Mouse (Mus musculus) small intestine, adult 2 months (tissue): ENCODE data around the gene Mpc1. TPM values are rescaled to one million over a fixed set of nuclear protein-coding genes. Genes with fewer than 3 reads are reported as not detected.

Experiments
- H3K27ac ChIP-seq: fragments of 200-500 bp; 2 replicates; pipeline ENCODE4 v1.5.1; 2012; ENCODE audit warnings: low read depth, low read length, control low read depth, inconsistent platforms; ENCODE audit not compliant: insufficient read depth
- H3K27me3 ChIP-seq: fragments of 200-500 bp; 2 replicates; pipeline ENCODE4 v1.6.1; 2012; ENCODE audit warnings: mild to moderate bottlenecking, moderate library complexity, low read length, inconsistent platforms; ENCODE audit not compliant: control insufficient read depth, insufficient read depth
- H3K36me3 ChIP-seq: fragments of 200-500 bp; 2 replicates; pipeline ENCODE4 v1.6.1; 2012; ENCODE audit warnings: mild to moderate bottlenecking, low read length, control low read depth, inconsistent platforms; ENCODE audit not compliant: control insufficient read depth, insufficient read depth
- H3K4me1 ChIP-seq: fragments of 200-500 bp; 2 replicates; pipeline ENCODE4 v1.6.1; 2012; ENCODE audit warnings: low read length, inconsistent platforms, mixed read lengths; ENCODE audit not compliant: control insufficient read depth, insufficient read depth, insufficient read length
- H3K4me3 ChIP-seq: fragments of 200-500 bp; 2 replicates; pipeline ENCODE4 v1.5.1; 2012; ENCODE audit warnings: low read depth, mild to moderate bottlenecking, control low read depth, inconsistent platforms, low read length, moderate library complexity
- CTCF ChIP-seq: fragments of 200-500 bp; IDR thresholded peaks from 2 replicates; pipeline ENCODE4 v1.5.1; 2012; ENCODE audit warnings: low read depth, mild to moderate bottlenecking, control low read depth, inconsistent platforms, low read length, moderate library complexity, mixed read lengths; ENCODE audit not compliant: insufficient replicate concordance, insufficient read length; ENCODE audit errors: extremely low read depth
- POLR2A ChIP-seq: fragments of 200-500 bp; IDR thresholded peaks from 2 replicates; pipeline ENCODE4 v1.6.1; 2012; ENCODE audit warnings: low read depth, mild to moderate bottlenecking, control low read depth, inconsistent platforms, low read length, moderate library complexity
- WGBS: fragments of 180-500 bp; shearing (Covaris S2); methylation state at CpG from one replicate; pipeline ENCODE4 v1.1.7; 2018; 5-methylcytosine and 5-hydroxymethylcytosine counted together
- polyA plus RNA-seq: library from polyadenylated mRNA; depleted of rRNA; stranded (reverse); fragments of >200 nt; gene quantifications from 2 replicates; pipeline ENCODE4 v1.2.3, GENCODE M21; 2012

Mpc1 gene
- polyA plus RNA-seq, 1 experiment = 111 TPM

- no peak for TF ChIP-seq CTCF
- no peak for TF ChIP-seq POLR2A
- 81% methylated on average over 12 of the region's 12 CpGs for WGBS
- H3K27me3 ChIP-seq = no peaks in the 10 kb centered on the region
- no peaks in the 10 kb centered on the region for H3K36me3 ChIP-seq
- H3K4me1 ChIP-seq = peaks cover 3% of the 10 kb centered on the region; the same call in 1 of the 2 replicates
- H3K27ac ChIP-seq = no peak overlapping the region
- H3K4me3 ChIP-seq = no peak overlapping the region
Observed at GRCm38 (mm10) chr17:8241645-8242044, 41.1 kb upstream of the Mpc1 start.

- no peak for TF ChIP-seq CTCF
- no peak for TF ChIP-seq POLR2A
- Histone ChIP-seq H3K4me3 (no peak overlapping the region), H3K4me1 (peaks cover 3% of the 10 kb centered on the region; the same call in 1 of the 2 replicates), H3K27ac (no peak overlapping the region), H3K36me3 (no peaks in the 10 kb centered on the region), H3K27me3 (no peaks in the 10 kb centered on the region)
- WGBS = 64% methylated on average over 11 of the region's 11 CpGs
Observed at GRCm38 (mm10) chr17:8242186-8242585, 40.5 kb upstream of the Mpc1 start.

- TF ChIP-seq CTCF = no peak
- TF ChIP-seq POLR2A = no peak
- H3K27me3 ChIP-seq = no peaks in the 10 kb centered on the region
Observed at GRCm38 (mm10) chr17:8244124-8244523, 38.6 kb upstream of the Mpc1 start.

GRCm38 (mm10) chr17:8246102-8246754 lies 36.5 kb upstream of the Mpc1 start:
- 43% methylated on average over 4 of the region's 4 CpGs for WGBS
- H3K27ac ChIP-seq = no peak overlapping the region
- TF ChIP-seq CTCF (no peak), POLR2A (no peak)
- no peaks in the 10 kb centered on the region for H3K27me3 ChIP-seq
- H3K4me3 ChIP-seq = no peak overlapping the region
- H3K36me3 ChIP-seq = no peaks in the 10 kb centered on the region
- peaks cover 3% of the 10 kb centered on the region; the same call in 1 of the 2 replicates for H3K4me1 ChIP-seq

More at GRCm38 (mm10) chr17:8244124-8244523, 38.6 kb upstream of the Mpc1 start:
- no peak overlapping the region for H3K4me3 ChIP-seq
- H3K36me3 ChIP-seq = no peaks in the 10 kb centered on the region
- WGBS = 44% methylated on average over 2 of the region's 2 CpGs
- peaks cover 3% of the 10 kb centered on the region; the same call in 1 of the 2 replicates for H3K4me1 ChIP-seq
- no peak overlapping the region for H3K27ac ChIP-seq

GRCm38 (mm10) chr17:8251704-8252103 lies 31.0 kb upstream of the Mpc1 start:
- H3K27me3 ChIP-seq = no peaks in the 10 kb centered on the region
- 88% methylated on average over 7 of the region's 7 CpGs for WGBS
- TF ChIP-seq POLR2A (no peak), CTCF (no peak)

GRCm38 (mm10) chr17:8254268-8254667 lies 28.4 kb upstream of the Mpc1 start:
- H3K27me3 ChIP-seq = no peaks in the 10 kb centered on the region
- no peak overlapping the region for H3K4me3 ChIP-seq
- TF ChIP-seq POLR2A (no peak), CTCF (no peak)
- no peaks in the 10 kb centered on the region for H3K4me1 ChIP-seq
- no peaks in the 10 kb centered on the region for H3K36me3 ChIP-seq
- no peak overlapping the region for H3K27ac ChIP-seq

More at GRCm38 (mm10) chr17:8251704-8252103, 31.0 kb upstream of the Mpc1 start:
- Histone ChIP-seq H3K27ac (no peak overlapping the region), H3K4me3 (no peak overlapping the region), H3K36me3 (no peaks in the 10 kb centered on the region), H3K4me1 (no peaks in the 10 kb centered on the region)

GRCm38 (mm10) chr17:8254914-8255313 lies 27.8 kb upstream of the Mpc1 start:
- Histone ChIP-seq H3K27me3 (no peaks in the 10 kb centered on the region), H3K36me3 (no peaks in the 10 kb centered on the region), H3K4me1 (no peaks in the 10 kb centered on the region), H3K27ac (no peak overlapping the region), H3K4me3 (no peak overlapping the region)
- WGBS = 60% methylated on average over 3 of the region's 3 CpGs
- TF ChIP-seq CTCF (no peak), POLR2A (no peak)

- 62% methylated on average over 6 of the region's 6 CpGs for WGBS
Observed at GRCm38 (mm10) chr17:8255583-8255982, 27.1 kb upstream of the Mpc1 start.

More at GRCm38 (mm10) chr17:8255583-8255982, 27.1 kb upstream of the Mpc1 start:
- H3K27me3 ChIP-seq = no peaks in the 10 kb centered on the region
- no peaks in the 10 kb centered on the region for H3K36me3 ChIP-seq
- H3K27ac ChIP-seq = no peak overlapping the region
- TF ChIP-seq CTCF (no peak), POLR2A (no peak)
- no peak overlapping the region for H3K4me3 ChIP-seq
- H3K4me1 ChIP-seq = no peaks in the 10 kb centered on the region
